Mouse (Mus musculus) forebrain, embryonic 11.5 days (tissue): Measurements from ENCODE around the gene Creb3l2. TPM values are rescaled to one million over a fixed set of nuclear protein-coding genes. Genes with fewer than 3 reads are reported as not detected.
"Not testable (repeated sequence)": the region's sequence is repeated elsewhere in the genome, so short reads cannot be mapped to it uniquely, and the experiment has no call there.

Experiments
- ATAC-seq: fragments of 200-750 bp; cut with Nextera tagmentation; replicated peaks from 2 replicates; pipeline ENCODE4 v1.8.0; 2017; ENCODE audit warnings: moderate TSS enrichment; ENCODE audit not compliant: low FRiP score
- DNase-seq: peaks from one replicate; pipeline ENCODE4 v3.0.0-alpha.2; 2017; ENCODE audit warnings: low spot score
- H3K27ac ChIP-seq: fragments of 300-500 bp; sonication (generic); 2 replicates; pipeline ENCODE4 v1.5.1; 2014; ENCODE audit warnings: low read depth, low read length
- H3K27me3 ChIP-seq: fragments of 300-500 bp; sonication (generic); 2 replicates; pipeline ENCODE4 v1.6.1; 2014; ENCODE audit warnings: mild to moderate bottlenecking, low read length, mixed read lengths; ENCODE audit not compliant: control insufficient read depth, insufficient read depth
- H3K36me3 ChIP-seq: fragments of 300-500 bp; sonication (generic); 2 replicates; pipeline ENCODE4 v1.6.1; 2014; ENCODE audit warnings: mild to moderate bottlenecking, low read length, moderate library complexity, mixed read lengths; ENCODE audit not compliant: control insufficient read depth, insufficient read depth
- H3K4me1 ChIP-seq: fragments of 300-500 bp; sonication (generic); replicated peaks from 2 replicates; pipeline ENCODE4 v1.6.1; 2014; ENCODE audit warnings: low read length, mixed read lengths; ENCODE audit not compliant: control insufficient read depth, insufficient read depth
- H3K4me2 ChIP-seq: fragments of 300-500 bp; sonication (generic); 2 replicates; pipeline ENCODE4 v1.6.1; 2014; ENCODE audit warnings: low read depth, mild to moderate bottlenecking, low read length, moderate library complexity, mixed read lengths; ENCODE audit not compliant: severe bottlenecking
- H3K4me3 ChIP-seq: fragments of 300-500 bp; sonication (generic); 2 replicates; pipeline ENCODE4 v1.5.1; 2014; ENCODE audit warnings: low read depth, low read length
- H3K9ac ChIP-seq: fragments of 300-500 bp; sonication (generic); 2 replicates; pipeline ENCODE4 v1.6.1; 2014; ENCODE audit warnings: low read length
- H3K9me3 ChIP-seq: fragments of 300-500 bp; sonication (generic); 2 replicates; pipeline ENCODE4 v1.6.1; 2016; ENCODE audit warnings: low read length, mixed read lengths; ENCODE audit not compliant: control insufficient read depth
- WGBS: fragments of 180-500 bp; shearing (Covaris S2); extraction: QIAGEN DNeasy Blood & Tissue Kit; methylation state at CpG from one replicate; pipeline ENCODE4 v1.1.7; 2014; 5-methylcytosine and 5-hydroxymethylcytosine counted together
- polyA plus RNA-seq: library from polyadenylated mRNA; unstranded; fragments of >200 nt; fragmentation: Nextera tagmentation; extraction: Ambion mirVana; gene quantifications from 2 replicates; pipeline ENCODE4 v1.2.1, GENCODE M21; 2014

The Creb3l2 gene
- polyA plus RNA-seq, 1 experiment from 2014 or later: 6.9 TPM

- H3K9me3 ChIP-seq: no peaks in the 10 kb centered on the region
- whole genome bisulfite sequencing: 83% methylated on average over 2 of the region's 2 CpGs
- H3K4me1 ChIP-seq: no peaks in the 10 kb centered on the region
- no peak overlapping the region for H3K4me3 ChIP-seq
- DNase-seq (no peak), ATAC-seq (no peak)
- H3K4me2 ChIP-seq: no peak overlapping the region
- no peak overlapping the region for H3K9ac ChIP-seq
- H3K27ac ChIP-seq: no peak overlapping the region
- no peaks in the 10 kb centered on the region for H3K27me3 ChIP-seq
- H3K36me3 ChIP-seq: no peaks in the 10 kb centered on the region
These were observed 56.2 kb downstream of the Creb3l2 start for GRCm38 (mm10) chr6:37385602-37386285.

GRCm38 (mm10) chr6:37382761-37383160 lies 59.2 kb downstream of the Creb3l2 start:
- H3K27me3 ChIP-seq: no peaks in the 10 kb centered on the region
- no peak overlapping the region for H3K4me2 ChIP-seq
- no peaks in the 10 kb centered on the region for H3K4me1 ChIP-seq
- H3K27ac ChIP-seq: no peak overlapping the region
- DNase-seq (no peak), ATAC-seq (no peak)
- H3K9ac ChIP-seq: no peak overlapping the region
- H3K4me3 ChIP-seq: no peak overlapping the region
- no peaks in the 10 kb centered on the region for H3K9me3 ChIP-seq
- WGBS: 85% methylated on average over 6 of the region's 6 CpGs
- no peaks in the 10 kb centered on the region for H3K36me3 ChIP-seq

- H3K36me3 ChIP-seq: no peaks in the 10 kb centered on the region
- H3K27ac ChIP-seq: no peak overlapping the region
- H3K9ac ChIP-seq: no peak overlapping the region
- ATAC-seq: no peak
- H3K4me2 ChIP-seq: no peak overlapping the region
- no peaks in the 10 kb centered on the region for H3K9me3 ChIP-seq
- no peak overlapping the region for H3K4me3 ChIP-seq
- H3K27me3 ChIP-seq: no peaks in the 10 kb centered on the region
- DNase-seq: no peak
- 85% methylated on average over 12 of the region's 12 CpGs for WGBS
- 0 out of 2 replicates have a peak, but pooled peaks cover 2% of the 10 kb centered on the region for H3K4me1 ChIP-seq
These were observed 63.9 kb downstream of the Creb3l2 start for GRCm38 (mm10) chr6:37377836-37378580.

- H3K4me3 ChIP-seq, H3K27me3 ChIP-seq, H3K27ac ChIP-seq, ATAC-seq, H3K4me1 ChIP-seq, H3K4me2 ChIP-seq, H3K9ac ChIP-seq, H3K36me3 ChIP-seq, DNase-seq, H3K9me3 ChIP-seq: not testable (repeated sequence)
- WGBS: 83% methylated on average over 3 of the region's 3 CpGs
These were observed 64.6 kb downstream of the Creb3l2 start for GRCm38 (mm10) chr6:37377387-37377786.

- H3K4me1 ChIP-seq: 0 out of 2 replicates have a peak, but pooled peaks cover 2% of the 10 kb centered on the region
- WGBS: 81% methylated on average over 10 of the region's 10 CpGs
- DNase-seq: no peak
- H3K9me3 ChIP-seq: no peaks in the 10 kb centered on the region
- no peaks in the 10 kb centered on the region for H3K27me3 ChIP-seq
- H3K27ac ChIP-seq: no peak overlapping the region
- no peak for ATAC-seq
- no peak overlapping the region for H3K4me3 ChIP-seq
- H3K9ac ChIP-seq: no peak overlapping the region
- H3K4me2 ChIP-seq: no peak overlapping the region
- H3K36me3 ChIP-seq: no peaks in the 10 kb centered on the region
These were observed 66.5 kb downstream of the Creb3l2 start for GRCm38 (mm10) chr6:37375452-37375851.

- Histone ChIP-seq H3K9me3 (no peaks in the 10 kb centered on the region), H3K4me1 (0 out of 2 replicates have a peak, but pooled peaks cover 2% of the 10 kb centered on the region), H3K9ac (no peak overlapping the region), H3K4me3 (no peak overlapping the region), H3K4me2 (no peak overlapping the region), H3K27ac (no peak overlapping the region), H3K36me3 (no peaks in the 10 kb centered on the region), H3K27me3 (no peaks in the 10 kb centered on the region)
- 82% methylated on average over 7 of the region's 7 CpGs for WGBS
- DNase-seq (no peak), ATAC-seq (no peak)
These were observed 70.6 kb downstream of the Creb3l2 start for GRCm38 (mm10) chr6:37371341-37371740.

GRCm38 (mm10) chr6:37370566-37370965 lies 71.4 kb downstream of the Creb3l2 start:
- ATAC-seq (no peak), DNase-seq (no peak)
- no peak overlapping the region for H3K4me3 ChIP-seq
- H3K27me3 ChIP-seq: no peaks in the 10 kb centered on the region
- 92% methylated on average over 12 of the region's 12 CpGs for WGBS
- H3K9me3 ChIP-seq: no peaks in the 10 kb centered on the region
- no peak overlapping the region for H3K27ac ChIP-seq
- 0 out of 2 replicates have a peak, but pooled peaks cover 2% of the 10 kb centered on the region for H3K4me1 ChIP-seq
- no peak overlapping the region for H3K9ac ChIP-seq
- no peaks in the 10 kb centered on the region for H3K36me3 ChIP-seq
- no peak overlapping the region for H3K4me2 ChIP-seq

GRCm38 (mm10) chr6:37369750-37370149 lies 72.2 kb downstream of the Creb3l2 start:
- H3K27ac ChIP-seq: no peak overlapping the region
- DNase-seq (no peak), ATAC-seq (no peak)

More at GRCm38 (mm10) chr6:37369750-37370149, 72.2 kb downstream of the Creb3l2 start:
- H3K9ac ChIP-seq: no peak overlapping the region
- H3K27me3 ChIP-seq: no peaks in the 10 kb centered on the region
- H3K9me3 ChIP-seq: no peaks in the 10 kb centered on the region
- 85% methylated on average over 6 of the region's 6 CpGs for WGBS
- no peak overlapping the region for H3K4me3 ChIP-seq
- H3K4me2 ChIP-seq: no peak overlapping the region
- H3K36me3 ChIP-seq: no peaks in the 10 kb centered on the region
- no peaks in the 10 kb centered on the region for H3K4me1 ChIP-seq
